Mouse (Mus musculus): ENCODE results near the gene Lysmd3.

Gene Lysmd3

DNA sequence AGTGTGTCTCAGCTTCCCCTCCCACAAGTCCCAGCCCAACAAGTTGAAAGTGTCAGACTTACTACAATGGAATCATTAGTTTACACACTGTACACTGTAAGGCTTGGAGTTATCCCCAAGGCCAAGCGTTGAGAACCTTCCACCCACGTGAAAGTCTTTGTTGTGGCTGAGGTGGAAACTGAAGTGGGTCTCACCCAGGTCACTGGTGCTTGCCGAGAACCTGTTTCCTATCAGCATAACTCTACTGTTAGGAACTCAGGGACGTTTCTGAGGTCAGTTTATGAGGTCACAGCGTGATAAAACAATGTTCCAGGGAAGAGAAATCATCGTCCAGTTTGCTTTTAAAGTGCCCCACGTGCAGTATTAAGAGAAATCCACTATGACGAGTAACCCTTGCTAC lies 17.9 kb downstream of the Lysmd3 start:
- no peak for DNase-seq (ENCODE audit: low spot score)

DNA sequence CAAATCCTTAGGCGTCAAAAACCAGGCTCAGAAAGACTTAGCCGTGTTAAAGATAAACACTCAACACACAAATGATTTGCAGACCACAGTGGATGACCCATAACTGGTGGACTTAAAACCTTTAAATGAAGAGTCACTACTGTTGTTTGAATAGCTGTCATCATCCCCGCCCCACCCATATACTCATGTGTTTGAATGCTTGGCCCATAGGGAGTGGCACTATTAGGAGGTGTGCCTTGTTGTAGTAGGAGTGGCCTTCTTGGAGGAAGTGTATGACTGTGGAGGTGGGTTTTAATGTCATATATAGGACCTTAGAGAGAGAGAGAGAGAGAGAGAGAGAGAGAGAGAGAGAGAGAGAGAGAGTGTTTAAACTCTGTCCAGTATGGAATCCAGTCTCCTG lies 25.6 kb downstream of the Lysmd3 start:
- no peak for DNase-seq (ENCODE audit: low spot score)

DNA sequence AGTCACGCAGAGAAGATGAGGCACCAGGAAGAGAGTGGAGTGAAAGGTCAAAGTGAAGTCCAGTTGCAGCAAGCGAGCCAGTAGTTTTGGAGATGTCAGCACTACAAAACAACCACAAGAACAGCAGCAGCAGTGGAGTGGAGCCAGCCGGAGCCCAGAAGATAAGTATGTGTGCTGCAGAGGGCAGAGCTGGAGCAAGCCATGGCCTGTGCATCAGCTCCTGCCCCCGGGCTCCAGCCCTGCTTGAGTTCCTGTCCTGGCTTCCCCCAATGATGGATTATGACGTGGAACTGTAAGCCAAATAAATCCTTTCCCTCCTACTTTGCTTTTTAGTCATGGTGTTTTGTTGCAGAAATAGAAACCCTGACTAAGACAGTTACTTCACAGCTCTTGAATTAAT lies 26.8 kb downstream of the Lysmd3 start:
- DNase-seq (ENCODE audit: low spot score): no peak

DNA sequence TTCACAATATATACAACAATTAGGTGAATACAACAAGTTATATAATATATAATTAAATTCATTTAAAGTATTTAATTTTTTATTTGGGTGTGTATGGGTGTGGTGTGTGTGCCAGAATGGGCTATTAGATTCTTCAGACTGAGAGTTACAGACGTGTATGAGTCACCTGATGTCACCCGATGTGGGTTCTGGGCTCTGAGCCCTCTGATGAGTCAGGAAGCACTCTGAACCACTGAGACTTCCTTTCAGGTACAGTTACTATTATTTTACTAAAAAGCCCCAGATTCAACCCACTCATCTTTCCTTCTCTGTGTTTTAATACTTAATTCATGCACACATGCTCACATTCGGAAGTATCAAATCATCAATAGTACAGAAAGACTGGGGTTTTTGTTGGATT lies 27.4 kb downstream of the Lysmd3 start:
- no peak for DNase-seq (ENCODE audit: low spot score)

DNA sequence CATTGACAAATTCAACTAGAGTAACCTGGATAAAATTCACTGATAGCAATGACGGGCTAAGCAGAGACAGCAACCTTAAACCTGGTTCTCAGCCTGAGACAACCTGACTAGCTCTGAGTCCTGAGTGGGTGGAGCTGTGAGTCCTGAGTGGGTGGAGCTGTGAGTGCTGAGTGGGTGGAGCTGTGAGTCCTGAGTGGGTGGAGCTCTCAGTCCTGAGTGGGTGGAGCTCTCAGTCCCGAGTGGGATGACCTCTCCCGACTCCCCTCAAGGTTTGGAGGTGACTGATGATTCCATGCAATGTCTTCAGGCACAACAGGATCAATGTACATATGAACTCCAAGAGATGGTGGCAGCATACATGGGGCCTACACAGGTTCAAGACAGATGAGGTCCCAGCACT lies 32.1 kb downstream of the Lysmd3 start:
- no peak for DNase-seq (ENCODE audit: low spot score)

DNA sequence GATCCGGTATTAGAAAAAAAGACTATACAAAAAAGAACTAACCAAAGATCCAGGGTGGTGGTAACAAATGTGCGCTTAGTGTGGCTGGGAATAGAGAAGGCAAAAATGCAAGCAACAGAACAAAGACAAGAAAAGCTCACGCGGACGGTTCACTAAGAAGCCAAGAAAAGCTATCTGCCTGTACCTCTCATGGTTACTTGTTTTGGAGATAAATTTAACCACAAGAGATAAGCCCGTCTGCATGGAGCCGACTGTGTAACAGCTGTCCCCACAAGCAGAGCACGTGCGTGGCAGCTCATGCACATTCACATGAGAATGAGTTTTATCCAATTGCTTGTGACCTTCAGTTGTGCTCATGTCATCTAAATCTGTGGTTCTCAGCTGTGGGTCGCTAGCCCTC lies 33.0 kb downstream of the Lysmd3 start:
- DNase-seq (ENCODE audit: low spot score): no peak

DNA sequence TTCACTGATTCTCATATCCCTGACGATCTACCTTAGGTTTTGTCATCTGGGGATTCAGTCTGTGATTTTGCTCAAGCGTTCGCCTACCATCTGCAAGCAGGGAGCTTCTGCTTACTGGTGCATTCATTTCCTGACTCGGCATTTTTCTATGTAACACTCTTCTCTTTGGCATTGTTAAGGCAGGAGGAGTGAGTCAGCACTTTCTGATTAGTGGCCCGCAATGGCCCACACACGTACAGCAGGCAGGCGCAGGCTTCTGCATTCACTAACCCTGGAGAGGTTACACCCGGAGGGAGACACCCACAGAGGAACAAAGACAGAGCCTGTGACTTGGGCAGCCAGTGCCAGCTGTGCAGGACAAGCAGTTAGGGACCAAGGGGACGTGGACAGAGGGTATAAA lies 34.1 kb downstream of the Lysmd3 start:
- DNase-seq (ENCODE audit: low spot score): no peak

DNA sequence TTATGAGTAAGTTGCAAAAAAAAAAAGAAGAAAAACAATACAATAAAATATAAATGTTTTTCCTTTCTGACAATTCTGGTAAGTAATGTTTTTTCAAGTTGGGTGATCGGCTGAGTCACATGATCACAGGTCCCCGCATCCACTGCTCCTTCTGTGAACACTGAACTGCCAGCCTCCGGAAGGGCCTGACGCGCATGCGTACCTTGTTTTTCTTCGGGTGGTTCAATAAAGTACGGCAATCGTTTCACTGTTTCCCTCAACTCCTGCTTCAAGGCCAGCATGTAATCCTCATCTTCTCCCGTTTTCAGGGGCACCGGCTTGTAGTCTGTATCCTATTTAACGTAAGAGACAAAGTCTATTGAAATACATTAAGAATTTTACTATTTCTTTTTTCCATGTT lies 37.0 kb downstream of the Lysmd3 start:
- DNase-seq (ENCODE audit: low spot score): no peak

DNA sequence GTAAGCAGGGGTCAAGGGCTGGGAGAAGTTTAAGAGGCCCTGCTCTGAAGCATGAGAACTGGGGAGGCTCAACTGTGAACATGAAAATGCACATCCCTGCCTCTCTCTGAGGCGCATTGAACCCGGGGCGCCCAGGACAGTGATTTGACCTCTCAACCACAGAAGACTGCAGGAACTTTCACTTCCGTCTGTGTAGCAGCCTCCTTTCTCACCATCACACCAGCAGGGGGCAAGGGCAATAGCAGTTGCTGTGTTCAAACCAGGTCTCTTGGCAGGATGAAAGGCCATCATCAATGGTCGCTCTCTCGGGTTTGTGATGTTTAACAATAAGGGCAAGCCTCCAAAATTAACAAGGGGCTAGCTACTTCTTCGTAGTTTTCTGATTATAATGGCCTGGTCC lies 45.7 kb downstream of the Lysmd3 start:
- no peak for DNase-seq (ENCODE audit: low spot score)

DNA sequence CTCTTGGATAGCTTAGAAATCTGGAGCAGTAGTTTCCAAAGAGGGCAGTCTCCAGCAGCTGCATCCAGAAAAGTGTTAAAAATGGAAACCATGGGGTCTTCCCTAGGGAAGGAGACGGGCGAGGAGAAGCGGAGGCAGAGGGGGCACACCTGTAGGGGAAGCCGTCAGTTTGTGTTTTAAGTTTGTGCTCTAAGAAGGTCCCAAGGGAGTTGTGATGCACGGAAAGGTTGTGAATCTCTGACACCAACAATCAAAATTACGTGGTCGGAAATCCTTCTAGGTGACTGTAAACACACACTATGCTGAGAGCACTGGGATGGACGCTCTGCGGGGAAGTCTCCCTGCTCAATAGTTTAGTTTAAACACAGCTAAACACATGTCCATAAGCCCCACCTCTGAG lies 46.2 kb downstream of the Lysmd3 start:
- no peak for DNase-seq (ENCODE audit: low spot score)

DNA sequence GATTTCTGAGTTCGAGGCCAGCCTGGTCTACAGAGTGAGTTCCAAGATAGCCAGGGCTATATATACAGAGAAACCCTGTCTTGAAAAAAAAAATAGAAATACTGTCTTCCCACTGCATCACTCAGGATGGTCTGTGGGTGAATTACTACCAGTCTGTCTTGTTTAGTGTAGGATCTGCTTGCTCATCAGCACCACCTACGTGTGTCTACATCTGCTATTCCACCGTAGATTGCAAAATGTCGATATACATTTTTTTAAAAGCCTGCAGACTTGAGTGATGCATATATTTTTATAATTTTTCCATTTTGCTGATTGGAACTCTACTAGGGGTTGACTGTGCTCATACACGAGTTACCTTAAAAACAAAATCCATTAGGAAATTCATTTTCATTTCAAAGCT lies 48.8 kb downstream of the Lysmd3 start:
- no peak for DNase-seq (ENCODE audit: low spot score)

DNA sequence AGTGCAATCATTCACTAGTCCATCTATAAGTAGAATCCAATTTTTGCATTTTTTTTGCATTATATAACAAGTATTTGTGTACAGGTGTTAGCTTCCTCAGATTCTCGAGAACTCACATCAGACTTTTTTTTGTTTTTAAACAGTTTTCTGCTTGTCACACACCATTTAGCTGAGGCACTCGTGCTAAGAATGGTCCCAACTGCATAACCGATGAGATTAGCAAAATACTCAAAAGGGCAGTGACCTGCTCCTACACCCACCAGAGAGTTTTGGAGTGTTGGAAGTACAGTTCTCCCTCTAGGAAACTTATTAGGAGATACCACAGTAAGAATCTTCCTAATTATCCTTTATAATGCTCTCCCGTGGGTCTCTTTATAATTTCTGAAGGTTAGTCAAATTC lies 52.3 kb downstream of the Lysmd3 start:
- DNase-seq (ENCODE audit: low spot score): no peak

DNA sequence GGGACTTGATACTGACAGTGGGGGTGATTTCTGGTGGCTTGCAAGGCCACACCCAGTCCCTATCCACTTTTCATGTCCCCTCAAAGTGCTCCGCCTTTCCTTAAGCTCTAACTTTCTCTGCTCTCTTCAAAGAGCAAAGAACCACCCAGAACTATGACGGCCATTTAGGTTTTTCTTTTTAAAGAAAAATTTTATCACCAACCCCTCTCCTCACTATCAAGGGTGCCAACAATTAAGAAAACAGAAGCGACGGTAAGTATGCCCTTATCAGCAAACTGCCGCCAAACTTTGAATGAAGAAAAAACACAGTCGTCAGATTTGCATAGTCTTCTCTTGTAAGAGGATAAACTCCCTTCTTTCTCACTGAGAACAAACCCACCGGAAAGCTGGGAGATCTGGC lies 52.8 kb downstream of the Lysmd3 start:
- DNase-seq (ENCODE audit: low spot score): no peak

DNA sequence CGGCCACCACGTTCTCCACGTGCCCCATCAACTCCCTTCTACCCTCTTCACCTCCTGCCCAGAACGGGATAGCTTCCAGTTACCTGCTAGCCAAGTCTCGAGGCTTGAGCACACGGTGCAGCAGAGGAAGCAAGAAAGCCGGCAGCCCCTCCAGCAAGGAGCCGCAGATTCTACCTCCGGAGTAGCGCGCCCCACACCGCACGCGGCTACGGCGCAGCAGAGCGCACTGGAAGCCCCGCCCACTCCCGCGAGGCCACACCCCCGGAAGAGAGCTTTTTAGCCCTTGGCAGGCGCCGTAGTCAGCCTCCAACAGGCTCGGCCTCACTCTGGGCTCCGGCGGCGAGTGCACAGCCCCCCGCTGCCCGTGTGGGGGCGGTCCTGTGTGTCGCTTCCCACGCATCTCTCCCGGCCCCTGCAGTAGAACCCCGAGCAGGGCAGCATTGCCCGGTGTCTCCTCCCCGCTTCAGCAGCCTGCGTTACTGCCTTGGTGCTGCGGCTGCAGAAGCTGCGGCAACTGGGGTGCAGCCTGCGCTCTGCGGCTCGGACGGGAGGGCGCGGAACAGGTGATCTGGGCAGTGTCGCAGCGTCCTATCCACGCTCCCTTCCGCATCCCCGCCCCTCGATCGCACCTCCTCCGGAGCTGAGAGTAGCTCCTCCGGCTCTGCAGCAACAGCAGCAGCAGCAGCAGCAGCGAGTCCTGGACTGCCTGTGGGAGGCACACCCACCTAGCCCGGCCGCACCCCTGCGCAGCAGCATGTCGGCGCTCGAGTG lies 53.5 kb downstream of the Lysmd3 start, which contains the start of the genes Polr3g and Mblac2:
Gene Polr3g, minus strand, starts transcription at position 239 of the 771 bp plus-strand sequence.
Gene Mblac2, plus strand, starts transcription at position 567 of the 771 bp plus-strand sequence.
- peak; percentile 74 for DNase-seq (ENCODE audit: low spot score)

DNA sequence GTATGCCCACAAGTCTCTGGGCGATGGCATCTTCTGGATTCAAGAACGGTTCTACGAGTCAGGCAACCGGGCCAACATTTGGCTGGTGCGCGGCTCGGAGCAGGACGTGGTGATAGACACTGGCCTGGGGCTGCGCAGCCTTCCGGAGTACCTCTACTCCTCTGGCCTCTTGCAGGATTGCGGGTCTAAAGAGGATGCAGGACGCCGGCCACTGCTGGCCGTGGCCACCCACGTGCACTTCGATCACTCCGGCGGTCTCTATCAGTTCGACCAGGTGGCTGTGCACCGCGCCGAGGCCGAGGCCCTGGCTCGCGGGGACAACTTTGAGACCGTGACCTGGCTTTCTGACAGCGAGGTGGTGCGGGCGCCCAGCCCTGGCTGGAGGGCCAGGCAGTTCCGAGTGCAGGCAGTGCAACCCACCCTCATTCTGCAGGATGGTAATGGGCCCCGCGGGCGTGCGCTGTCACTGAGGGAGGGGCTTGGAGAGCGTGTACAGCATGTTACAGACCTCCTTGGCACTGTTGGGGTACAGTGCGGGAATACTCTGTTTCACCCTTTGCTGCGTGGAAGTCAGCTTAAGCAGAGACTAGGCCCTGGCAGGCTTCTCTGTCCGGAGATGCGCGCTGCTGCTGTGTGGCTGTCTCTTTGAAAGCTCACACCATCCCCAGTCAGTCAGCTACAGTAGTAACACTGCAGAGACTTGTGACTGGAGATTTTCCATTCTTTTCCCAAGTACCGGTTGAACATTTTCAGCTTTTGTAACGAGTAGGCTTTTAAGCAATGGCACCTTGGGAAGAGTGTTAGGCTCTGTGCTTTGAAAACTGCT lies 54.3 kb downstream of the Lysmd3 start:
- no peak for DNase-seq (ENCODE audit: low spot score)

DNA sequence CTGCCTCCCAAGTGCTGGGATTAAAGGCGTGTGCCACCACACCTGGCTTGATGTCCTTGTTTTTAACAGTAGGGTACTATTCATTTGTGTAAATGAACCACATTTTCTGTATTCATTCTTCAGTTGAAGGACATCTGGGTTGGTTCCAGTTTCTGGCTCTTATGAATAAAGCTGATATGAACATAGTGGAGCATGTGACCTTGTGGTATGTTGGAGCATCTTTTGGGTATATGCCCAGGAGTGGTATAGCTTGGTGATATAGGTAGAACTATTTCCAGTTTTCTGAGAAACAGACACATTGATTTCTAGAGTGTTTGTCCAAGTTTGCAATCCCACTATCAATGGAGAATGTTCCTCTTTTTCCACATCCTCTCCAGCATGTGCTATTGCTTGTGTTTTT lies 56.4 kb downstream of the Lysmd3 start:
- DNase-seq (ENCODE audit: low spot score): no peak
